Mouse (Mus musculus): ENCODE measurements at regions not wholly inside any gene's neighbourhood (a gene's known extent, or its start where the extent isn't known, plus 50 kb on each side); places are given as distances from the start of the nearest gene placed in this dataset.

DNA sequence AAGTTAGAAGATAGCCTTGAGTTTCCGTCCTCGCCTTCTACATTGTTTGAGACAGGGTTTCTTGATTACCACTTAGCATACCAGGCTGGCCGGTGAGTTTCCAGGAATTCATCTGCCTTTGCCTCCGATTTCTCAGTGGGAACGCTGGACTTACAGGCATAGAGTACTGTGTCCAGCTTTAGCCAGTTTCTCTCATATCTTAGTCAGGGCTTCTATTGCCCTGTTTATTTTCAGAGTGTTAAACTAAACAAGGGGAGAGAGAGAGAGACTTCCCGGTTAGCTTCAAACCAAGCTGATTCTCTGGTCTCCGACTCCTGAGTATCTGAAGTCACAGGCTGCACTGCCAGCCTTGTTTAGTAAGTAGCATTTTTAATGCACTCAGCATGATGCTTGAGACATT, 151.4 kb downstream of the Ppp4r2 start:
- TF ChIP-seq CTCF (IDR thresholded peaks at IDR 0.05; ENCODE audit: low read depth) (no peak), EP300 (IDR thresholded peaks at IDR 0.05; ENCODE audit: low read depth) (no peak)
